Mouse (Mus musculus): ENCODE data around the gene Mms19.

The Mms19 gene

GRCm38 (mm10) chr19:41998770-41999548 lies 18.0 kb upstream of the Mms19 start:
- no peak for DNase-seq

- no peak for DNase-seq
Observed at GRCm38 (mm10) chr19:41997090-41997489, 16.1 kb upstream of the Mms19 start.

GRCm38 (mm10) chr19:41995483-41995882 lies 14.5 kb upstream of the Mms19 start:
- no peak for DNase-seq

- no peak for DNase-seq
Observed at GRCm38 (mm10) chr19:41994023-41994422, 13.1 kb upstream of the Mms19 start.

- peak in 1 of 2 experiments; percentile 21 for DNase-seq
Observed at GRCm38 (mm10) chr19:41993484-41993883, 12.5 kb upstream of the Mms19 start.

- DNase-seq, result no peak
Observed at GRCm38 (mm10) chr19:41992971-41993370, 12.0 kb upstream of the Mms19 start.

- no peak for DNase-seq
Observed at GRCm38 (mm10) chr19:41991926-41992477, 11.0 kb upstream of the Mms19 start.

GRCm38 (mm10) chr19:41989810-41990209 lies 8.9 kb upstream of the Mms19 start:
- DNase-seq, result no peak

- DNase-seq, result no peak
Observed at GRCm38 (mm10) chr19:41987206-41987605, 6.2 kb upstream of the Mms19 start.

GRCm38 (mm10) chr19:41985994-41986393 lies 5.0 kb upstream of the Mms19 start:
- no peak for DNase-seq

- no peak for DNase-seq
Observed at GRCm38 (mm10) chr19:41982791-41983150, 1.8 kb upstream of the Mms19 start.

GRCm38 (mm10) chr19:41981931-41982790 lies 1.2 kb upstream of the Mms19 start:
- peak; percentile 63 to 81 for DNase-seq

GRCm38 (mm10) chr19:41981595-41981927 lies 604 bp upstream of the Mms19 start, which contains the start of gene Ubtd1:
Gene Ubtd1, plus strand, starts transcription at chr19:41981763.
- DNase-seq, result no peak

GRCm38 (mm10) chr19:41980422-41980818 lies 537 bp downstream of the Mms19 start:
- no peak for DNase-seq

- no peak for DNase-seq
Observed at GRCm38 (mm10) chr19:41973891-41974794, 6.8 kb downstream of the Mms19 start.

- DNase-seq, result no peak
Observed at GRCm38 (mm10) chr19:41969618-41970017, 11.3 kb downstream of the Mms19 start.

- no peak for DNase-seq
Observed at GRCm38 (mm10) chr19:41953574-41953973, 27.4 kb downstream of the Mms19 start.

- no peak for DNase-seq
Observed at GRCm38 (mm10) chr19:41952287-41952686, 28.7 kb downstream of the Mms19 start.

GRCm38 (mm10) chr19:41943841-41944240 lies 37.1 kb downstream of the Mms19 start:
- DNase-seq, result no peak

GRCm38 (mm10) chr19:41938539-41938938 lies 42.4 kb downstream of the Mms19 start:
- no peak for DNase-seq

GRCm38 (mm10) chr19:41935921-41936320 lies 45.0 kb downstream of the Mms19 start:
- DNase-seq, result no peak

- DNase-seq, result peak in 1 of 2 experiments; percentile 19
Observed at GRCm38 (mm10) chr19:41934124-41934523, 46.8 kb downstream of the Mms19 start.
